Mouse (Mus musculus) ES-Bruce4 (cell line): ENCODE results near the gene Mrpl33.

ENCODE experiments used
- CTCF ChIP-seq: IDR thresholded peaks from one replicate; pipeline ENCODE4 v1.8.1; 2011; ENCODE audit warnings: low read depth, low read length
- EP300 ChIP-seq: IDR thresholded peaks from 2 replicates; pipeline ENCODE4 v1.6.1; 2011; ENCODE audit warnings: low read depth, low read length; ENCODE audit not compliant: insufficient read depth
- POLR2A ChIP-seq: IDR thresholded peaks from one replicate; pipeline ENCODE4 v1.8.1; 2011; ENCODE audit warnings: low read length; ENCODE audit not compliant: insufficient read depth

DNA sequence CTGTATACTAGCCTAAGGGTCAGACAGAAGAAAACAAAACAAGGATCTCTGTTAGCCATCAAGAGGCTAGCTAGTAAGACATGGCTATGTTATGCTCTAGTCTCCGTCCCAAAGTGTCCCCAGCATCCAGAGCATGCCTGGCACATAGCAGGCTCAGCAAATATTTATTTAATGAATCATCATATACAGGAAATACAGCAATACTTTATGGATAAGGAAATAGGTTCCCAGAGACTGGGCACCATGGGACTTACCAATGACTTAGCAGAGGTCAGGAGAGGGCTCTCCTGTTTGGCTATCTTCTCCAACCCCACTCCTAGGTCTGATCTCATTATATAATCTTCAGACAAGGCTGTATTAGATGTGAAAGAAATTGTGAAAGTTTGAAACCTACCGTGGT lies 50.6 kb downstream of the Mrpl33 start:
- TF ChIP-seq EP300 (no peak), CTCF (no peak), POLR2A (no peak)
